Mouse (Mus musculus): ENCODE data around the gene Dedd.
A peak's percentile ranks its signal among the peaks of the same experiment; 100 is the strongest.

- no peak for TF ChIP-seq ZNF384 (IDR thresholded peaks at IDR 0.05; ENCODE audit: low read depth, low read length)
- TF ChIP-seq CHD2 (IDR thresholded peaks at IDR 0.05; ENCODE audit: low read depth, low read length) = peak; percentile 89
These were observed 31.7 kb downstream of the Dedd start, which contains the start of gene Klhdc9 for GRCm38 (mm10) chr1:171360656-171361055.
